Mouse (Mus musculus) hindbrain, postnatal 0 days (tissue): Measurements from ENCODE around the gene Tmem130. TPM values are rescaled to one million over a fixed set of nuclear protein-coding genes. Genes with fewer than 3 reads are reported as not detected.

Experiments
- ATAC-seq: fragments of 200-750 bp; cut with Nextera tagmentation; 2 replicates; pipeline ENCODE4 v1.8.0; 2017; ENCODE audit warnings: mild to moderate bottlenecking, moderate TSS enrichment, moderate library complexity
- DNase-seq: peaks from one replicate; pipeline ENCODE4 v3.0.0-alpha.2; 2015; ENCODE audit warnings: low spot score
- H3K27ac ChIP-seq: fragments of 300-500 bp; sonication (generic); 2 replicates; pipeline ENCODE4 v1.5.1; 2014; ENCODE audit warnings: mild to moderate bottlenecking
- H3K27me3 ChIP-seq: fragments of 300-500 bp; sonication (generic); 2 replicates; pipeline ENCODE4 v1.6.1; 2014; ENCODE audit warnings: low read length, mixed read lengths; ENCODE audit not compliant: insufficient read depth
- H3K36me3 ChIP-seq: fragments of 300-500 bp; sonication (generic); 2 replicates; pipeline ENCODE4 v1.6.1; 2014; ENCODE audit warnings: low read length, mixed read lengths; ENCODE audit not compliant: insufficient read depth
- H3K4me1 ChIP-seq: fragments of 300-500 bp; sonication (generic); 2 replicates; pipeline ENCODE4 v1.6.1; 2014; ENCODE audit warnings: antibody characterized with exemption, low read length, mixed read lengths; ENCODE audit not compliant: insufficient read depth
- H3K4me2 ChIP-seq: fragments of 300-500 bp; sonication (generic); 2 replicates; pipeline ENCODE4 v1.6.1; 2014; ENCODE audit warnings: low read depth, mild to moderate bottlenecking, low read length, moderate library complexity, mixed read lengths
- H3K4me3 ChIP-seq: fragments of 300-500 bp; sonication (generic); 2 replicates; pipeline ENCODE4 v1.5.1; 2014; ENCODE audit warnings: low read length
- H3K9ac ChIP-seq: fragments of 300-500 bp; sonication (generic); replicated peaks from 2 replicates; pipeline ENCODE4 v1.6.1; 2014; ENCODE audit warnings: mild to moderate bottlenecking, low read length, moderate library complexity, mixed read lengths
- H3K9me3 ChIP-seq: fragments of 300-500 bp; sonication (generic); 2 replicates; pipeline ENCODE4 v1.6.1; 2016; ENCODE audit warnings: low read length, mixed read lengths
- CTCF ChIP-seq: IDR thresholded peaks from 2 replicates; pipeline ENCODE4 v1.5.1; 2016; ENCODE audit warnings: antibody characterized with exemption, control low read depth, low read depth
- WGBS: fragments of 180-500 bp; shearing (Covaris S2); extraction: QIAGEN DNeasy Blood & Tissue Kit; methylation state at CpG from one replicate; pipeline ENCODE4 v1.1.7; 2014; 5-methylcytosine and 5-hydroxymethylcytosine counted together
- polyA plus RNA-seq: library from polyadenylated mRNA; unstranded; fragments of >200 nt; fragmentation: Nextera tagmentation; extraction: Ambion mirVana; gene quantifications from 2 replicates; pipeline ENCODE4 v1.2.1, GENCODE M21; 2015
- total RNA-seq: library from RNA; depleted of rRNA; stranded (reverse); fragments of >200 nt; gene quantifications from 2 replicates; pipeline ENCODE4 v1.2.3, GENCODE M21; 2014

The Tmem130 gene
- total and polyA plus RNA-seq, 2 experiments from 2014 or later: 310 to 459 TPM

DNA sequence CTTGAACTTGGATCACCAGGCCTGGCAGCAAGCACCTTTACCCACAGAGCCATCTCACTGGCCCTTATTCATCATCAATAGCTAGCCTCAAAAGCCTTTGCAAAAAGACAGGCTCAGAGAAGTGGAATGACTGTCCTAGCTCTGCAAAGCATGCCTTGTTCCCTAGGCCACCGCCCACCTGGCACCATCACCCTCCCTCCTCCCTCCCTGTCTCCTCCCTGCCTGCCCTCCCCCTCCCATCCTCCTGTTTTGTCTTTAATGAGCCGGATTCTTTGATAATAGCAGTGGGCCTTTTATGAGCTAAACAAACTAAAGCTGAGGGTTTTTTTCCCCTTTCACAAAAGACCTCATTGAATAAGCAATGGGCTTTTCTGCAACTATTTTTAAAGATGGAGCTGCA, 36.7 kb downstream of the Tmem130 start:
- Histone ChIP-seq H3K9ac (no peak overlapping the region), H3K9me3 (no peaks in the 10 kb centered on the region), H3K4me3 (no peak overlapping the region), H3K4me1 (no peaks in the 10 kb centered on the region), H3K4me2 (no peak overlapping the region), H3K27ac (no peak overlapping the region), H3K27me3 (no peaks in the 10 kb centered on the region), H3K36me3 (no peaks in the 10 kb centered on the region)
- TF ChIP-seq CTCF: no peak
- DNase-seq: no peak
- no peak for ATAC-seq
- 18% methylated on average over 2 of the region's 2 CpGs for WGBS

DNA sequence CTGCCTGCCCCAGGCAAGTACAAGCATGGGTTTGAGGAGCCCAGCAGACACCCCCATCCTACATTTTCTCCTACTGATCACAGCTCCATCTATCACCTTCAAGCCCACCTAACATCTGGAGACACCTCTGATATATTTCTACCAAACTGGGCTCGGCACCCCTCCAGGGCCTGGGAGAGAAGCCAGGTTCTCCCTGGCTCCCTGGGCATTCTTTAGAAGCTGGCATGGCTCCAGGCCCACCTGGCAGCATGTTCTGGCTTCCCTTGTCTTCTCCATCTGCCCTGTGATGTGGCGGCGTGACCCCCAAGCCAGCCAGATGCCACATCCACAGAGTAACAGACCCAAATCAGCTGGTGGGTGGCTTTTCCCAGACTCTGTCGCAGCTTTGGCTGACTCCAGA, 41.3 kb downstream of the Tmem130 start:
- no peaks in the 10 kb centered on the region for H3K9me3 ChIP-seq
- H3K36me3 ChIP-seq: no peaks in the 10 kb centered on the region
- DNase-seq (no peak), ATAC-seq (0 out of 2 replicates have a peak, but pooled peaks have one; percentile 24)
- no peak overlapping the region for H3K9ac ChIP-seq
- H3K4me3 ChIP-seq: no peak overlapping the region
- WGBS: 57% methylated on average over 4 of the region's 4 CpGs
- H3K27me3 ChIP-seq: no peaks in the 10 kb centered on the region
- peak overlapping the region; percentile 51; the same call in 1 of the 2 replicates for H3K27ac ChIP-seq
- no peak overlapping the region for H3K4me2 ChIP-seq
- TF ChIP-seq CTCF: no peak
- no peaks in the 10 kb centered on the region for H3K4me1 ChIP-seq

DNA sequence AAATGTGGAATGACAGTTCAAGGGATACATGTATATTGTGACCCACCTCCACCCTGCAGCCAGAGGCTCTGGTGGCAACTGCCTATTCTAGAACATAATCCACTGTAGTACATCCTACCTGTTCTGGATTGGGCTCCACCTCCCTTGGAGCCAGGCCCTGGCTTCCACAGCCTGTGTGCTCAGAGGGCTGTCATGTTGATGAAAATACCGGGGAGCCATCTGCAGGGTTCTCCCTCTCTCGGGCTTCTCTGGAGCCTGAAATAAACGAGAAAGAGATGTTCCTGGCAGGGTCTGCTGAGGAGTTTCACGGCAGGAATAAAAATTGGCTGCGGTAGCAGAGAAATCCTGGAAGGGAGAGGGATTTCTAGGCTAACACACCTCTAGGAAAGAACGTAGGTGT, 41.8 kb downstream of the Tmem130 start:
- Histone ChIP-seq H3K4me2 (no peak overlapping the region), H3K27ac (peak overlapping the region; percentile 51; the same call in 1 of the 2 replicates), H3K9ac (no peak overlapping the region), H3K36me3 (no peaks in the 10 kb centered on the region), H3K9me3 (no peaks in the 10 kb centered on the region), H3K4me1 (no peaks in the 10 kb centered on the region), H3K4me3 (no peak overlapping the region), H3K27me3 (no peaks in the 10 kb centered on the region)
- DNase-seq (peak; percentile 47), ATAC-seq (no peak)
- no peak for TF ChIP-seq CTCF
- 36% methylated on average over 6 of the region's 6 CpGs for WGBS

DNA sequence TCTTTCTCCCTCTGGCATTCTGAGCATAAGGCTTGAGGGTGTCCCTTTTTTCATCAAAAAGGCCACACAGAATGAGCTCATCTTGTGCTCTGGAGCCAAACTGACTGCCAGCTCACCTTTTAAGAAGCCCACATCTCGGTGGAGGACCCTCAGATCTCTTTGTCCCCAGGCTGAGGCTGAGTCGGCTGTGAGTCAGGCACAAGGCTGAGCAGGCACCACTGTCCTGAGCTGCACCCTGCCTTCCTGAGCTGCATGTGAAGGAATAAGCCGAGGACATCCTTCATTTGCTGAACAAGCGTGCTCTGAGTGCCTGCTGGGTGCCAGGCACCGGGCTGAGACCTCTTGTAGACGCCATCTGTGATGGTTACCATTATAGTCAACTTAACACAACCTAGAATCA, 44.4 kb downstream of the Tmem130 start:
- no peak overlapping the region for H3K9ac ChIP-seq
- no peak for ATAC-seq
- no peaks in the 10 kb centered on the region for H3K4me1 ChIP-seq
- H3K4me2 ChIP-seq: no peak overlapping the region
- no peak overlapping the region for H3K27ac ChIP-seq
- no peaks in the 10 kb centered on the region for H3K9me3 ChIP-seq
- no peaks in the 10 kb centered on the region for H3K36me3 ChIP-seq
- TF ChIP-seq CTCF: no peak
- no peaks in the 10 kb centered on the region for H3K27me3 ChIP-seq
- H3K4me3 ChIP-seq: no peak overlapping the region
- DNase-seq: no peak
- 59% methylated on average over 6 of the region's 6 CpGs for WGBS

DNA sequence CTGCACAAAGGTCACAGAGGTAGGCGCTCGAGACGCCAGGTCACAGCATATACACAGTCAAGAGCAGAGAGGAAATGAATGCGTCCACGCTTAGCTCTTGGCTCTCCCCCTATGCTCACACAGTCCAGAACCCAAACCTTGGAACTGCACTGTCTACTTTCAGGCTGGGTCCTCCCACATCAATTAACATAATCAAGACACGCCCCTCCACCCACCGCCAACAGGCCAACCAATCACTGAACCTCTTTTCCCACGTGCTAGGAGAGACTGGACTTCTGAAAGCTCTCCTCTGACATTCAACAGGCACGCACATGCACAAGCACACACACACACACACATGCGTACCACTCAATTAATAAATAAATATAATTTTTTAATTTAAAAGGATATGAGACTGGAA, 48.2 kb downstream of the Tmem130 start:
- no peak for DNase-seq
- no peaks in the 10 kb centered on the region for H3K4me1 ChIP-seq
- no peaks in the 10 kb centered on the region for H3K9me3 ChIP-seq
- no peak for TF ChIP-seq CTCF
- no peak for ATAC-seq
- H3K9ac ChIP-seq: no peak overlapping the region
- no peak overlapping the region for H3K4me3 ChIP-seq
- H3K4me2 ChIP-seq: no peak overlapping the region
- no peaks in the 10 kb centered on the region for H3K27me3 ChIP-seq
- no peaks in the 10 kb centered on the region for H3K36me3 ChIP-seq
- WGBS: 88% methylated on average over 10 of the region's 10 CpGs
- H3K27ac ChIP-seq: no peak overlapping the region

DNA sequence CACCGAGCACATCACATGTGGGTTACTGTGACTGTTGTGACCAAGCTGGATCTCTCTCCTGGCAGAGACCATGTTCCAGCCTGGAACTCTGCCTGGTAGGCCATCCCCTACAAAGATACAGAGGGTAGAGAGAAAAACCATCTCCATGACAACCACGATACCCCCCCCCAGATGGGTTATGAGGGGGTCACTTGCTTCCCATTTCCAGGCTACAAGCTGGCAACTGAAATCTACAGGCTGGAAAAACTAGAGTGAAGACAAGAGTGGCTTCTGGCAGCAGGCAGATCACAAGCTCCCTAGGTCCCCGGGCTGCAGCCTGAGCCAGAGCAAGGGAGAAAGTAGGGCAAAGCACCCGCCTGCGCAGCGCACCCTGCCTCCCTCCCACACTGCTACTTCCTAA, 54.0 kb downstream of the Tmem130 start:
- no peak overlapping the region for H3K4me3 ChIP-seq
- H3K27me3 ChIP-seq: no peaks in the 10 kb centered on the region
- peak overlapping the region; percentile 36; the same call in 1 of the 2 replicates for H3K27ac ChIP-seq
- DNase-seq: peak; percentile 71
- H3K9ac ChIP-seq: no peak overlapping the region
- no peak for TF ChIP-seq CTCF
- peak; percentile 84 for ATAC-seq
- H3K9me3 ChIP-seq: no peaks in the 10 kb centered on the region
- H3K4me1 ChIP-seq: no peaks in the 10 kb centered on the region
- no peaks in the 10 kb centered on the region for H3K36me3 ChIP-seq
- WGBS: 64% methylated on average over 6 of the region's 6 CpGs
- H3K4me2 ChIP-seq: no peak overlapping the region

DNA sequence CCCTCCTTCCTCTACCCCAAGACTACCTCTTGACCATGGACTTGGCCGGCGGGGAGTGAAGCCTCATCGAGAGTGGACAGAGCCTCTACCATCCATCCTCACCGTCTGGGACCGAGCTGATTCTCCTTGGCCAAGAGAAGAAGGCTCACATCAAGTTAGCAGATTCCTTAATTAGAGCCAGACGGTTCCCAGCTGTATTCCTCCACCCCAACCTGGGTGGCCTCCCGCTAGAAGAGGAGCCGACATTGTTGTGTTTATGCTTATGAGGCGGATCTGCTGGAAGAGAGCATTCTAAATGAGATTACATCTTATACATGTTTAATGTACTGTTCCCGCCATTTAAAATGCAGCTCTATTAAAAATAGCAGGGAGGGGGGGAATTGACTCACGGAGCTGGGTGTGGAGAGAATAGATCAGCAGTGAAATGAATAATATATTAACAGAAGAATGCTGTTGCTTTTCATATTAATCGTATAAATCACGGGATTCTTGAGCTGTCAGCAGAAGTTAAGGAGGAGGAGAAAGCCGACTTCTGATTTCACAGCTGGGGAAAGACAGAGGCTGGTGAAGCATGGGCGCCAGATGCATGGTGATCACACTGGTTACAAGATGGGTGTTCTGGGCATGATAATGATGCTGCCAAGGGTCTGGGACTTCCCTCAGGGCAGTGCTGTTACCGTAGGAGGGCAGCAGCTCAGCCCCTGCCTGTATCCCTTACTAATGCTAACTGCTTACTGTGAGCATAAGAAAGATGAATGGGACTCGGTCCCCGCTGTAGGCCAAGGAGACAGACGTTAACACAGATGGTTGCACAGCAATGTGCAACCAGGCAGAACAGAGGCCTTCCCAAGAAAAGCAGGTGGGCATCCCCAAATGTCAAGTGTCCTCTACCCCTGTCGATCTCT, 57.9 kb downstream of the Tmem130 start:
- H3K9ac ChIP-seq: no peak overlapping the region
- WGBS: 18% methylated on average over 20 of the region's 20 CpGs
- no peak overlapping the region for H3K4me3 ChIP-seq
- H3K36me3 ChIP-seq: no peaks in the 10 kb centered on the region
- peak; percentile 58 for DNase-seq
- H3K4me2 ChIP-seq: no peak overlapping the region
- ATAC-seq: peak; percentile 64
- no peaks in the 10 kb centered on the region for H3K27me3 ChIP-seq
- H3K4me1 ChIP-seq: no peaks in the 10 kb centered on the region
- TF ChIP-seq CTCF: 0 out of 2 replicates have a peak, but pooled peaks have one; percentile 15
- H3K9me3 ChIP-seq: no peaks in the 10 kb centered on the region
- H3K27ac ChIP-seq: peak overlapping the region; percentile 41; the same call in 1 of the 2 replicates
